9 mouse cellular contexts compared by ENCODE assay signal in genomic region chr17:25913186-25913876, GRCm38 (mm10). TPM values are rescaled to one million over a fixed set of nuclear protein-coding genes. Genes with fewer than 3 reads are reported as not detected.
DNase-seq lines count a peak whose midpoint lies in the region; ATAC-seq and TF ChIP-seq lines count a peak whose summit lies in the region.
"Had no signal": no experiment of that assay in that cellular context is flagged by ENCODE, and none has a peak within 500 bp of the region (broad histone marks: within the 10 kb centered on the region; RNA-seq: fewer than 3 reads in every experiment).

No protein-coding gene starts in this region.

- DNase-seq in ovary, adult 18-20 months (ENCODE audit: low spot score): peak; percentile 23
- no peak for DNase-seq in ovary, postnatal 14 days (ENCODE audit: low spot score)
- DNase-seq in cerebellum, postnatal 36 days: peak; percentile 72 to 75
- DNase-seq in layer of hippocampus, postnatal 36 days: peak; percentile 38 to 54
- DNase-seq in thymus, adult 18-20 months: no peak
- no peak for DNase-seq in thymus, postnatal 10 days (ENCODE audit: low spot score in 2 of 2)

- no peaks in the 10 kb centered on the region for H3K9me3 ChIP-seq in hindbrain, embryonic 13.5 days

- no peak overlapping the region for H3K4me3 ChIP-seq in small intestine, adult 2 months (ENCODE audit: low read depth, low read length)
- no peak overlapping the region for H3K4me3 ChIP-seq in hindbrain, embryonic 13.5 days

- 49% methylated on average over 14 of the region's 14 CpGs for WGBS in small intestine, adult 2 months
- WGBS in hindbrain, embryonic 13.5 days: 90% methylated on average over 14 of the region's 14 CpGs

- H3K36me3 ChIP-seq in small intestine, adult 2 months (ENCODE audit: control insufficient read depth, insufficient read depth, low read length): no peaks in the 10 kb centered on the region
- H3K36me3 ChIP-seq in hindbrain, embryonic 13.5 days: peaks cover 9% of the 10 kb centered on the region; the same call in 1 of the 2 replicates

- peak overlapping the region; percentile 6 for H3K27ac ChIP-seq in small intestine, adult 2 months (ENCODE audit: insufficient read depth, low read depth, low read length)
- H3K27ac ChIP-seq in hindbrain, embryonic 13.5 days: no peak overlapping the region

- peaks cover 40% of the 10 kb centered on the region; the same call in 1 of the 2 replicates for H3K4me1 ChIP-seq in small intestine, adult 2 months (ENCODE audit: control insufficient read depth, insufficient read depth, insufficient read length, low read length)
- peaks cover 29% of the 10 kb centered on the region for H3K4me1 ChIP-seq in hindbrain, embryonic 13.5 days (replicated peaks)

- no peak overlapping the region for H3K4me2 ChIP-seq in hindbrain, embryonic 13.5 days

- no peaks in the 10 kb centered on the region for H3K27me3 ChIP-seq in small intestine, adult 2 months (ENCODE audit: control insufficient read depth, insufficient read depth, low read length)
- H3K27me3 ChIP-seq in hindbrain, embryonic 13.5 days: no peaks in the 10 kb centered on the region

- no peak for TF ChIP-seq POLR2A in small intestine, adult 2 months (IDR thresholded peaks at IDR 0.05; ENCODE audit: low read depth, low read length)

- TF ChIP-seq CTCF in small intestine, adult 2 months (IDR thresholded peaks at IDR 0.05; ENCODE audit: extremely low read depth, insufficient read length, insufficient replicate concordance, low read depth, low read length): no peak

- ATAC-seq in hindbrain, embryonic 13.5 days (ENCODE audit: low FRiP score): no peak

- no peak overlapping the region for H3K9ac ChIP-seq in hindbrain, embryonic 13.5 days

RNA-seq across cellular contexts. Expression of gene Rab40c, which starts 6.2 kb away (rescaled TPM):
- total RNA-seq in layer of hippocampus, postnatal 36 days (2021): 10 to 100 TPM; 49.6 to 55.5 TPM
- polyA plus RNA-seq in small intestine, adult 2 months (2012; rRNA removed): 20.7 and 43.4 TPM in 2 replicates
- 45.5 and 48.7 TPM in 2 replicates for polyA plus RNA-seq in hindbrain, embryonic 13.5 days (2015; fragmentation: Nextera tagmentation; extraction: Ambion mirVana)

RNA-seq across cellular contexts. Expression of gene Pigq, which starts 31.4 kb away (rescaled TPM):
- total RNA-seq in layer of hippocampus, postnatal 36 days (2021): 100 to 1,000 TPM; 125 to 129 TPM
- 59.8 and 74.1 TPM in 2 replicates for polyA plus RNA-seq in small intestine, adult 2 months (2012; rRNA removed)
- 57.1 and 58.9 TPM in 2 replicates for polyA plus RNA-seq in hindbrain, embryonic 13.5 days (2015; fragmentation: Nextera tagmentation; extraction: Ambion mirVana)

RNA-seq across cellular contexts. Expression of gene Nhlrc4, which starts 31.4 kb away (rescaled TPM):
- total RNA-seq in layer of hippocampus, postnatal 36 days (2021): under 1 TPM; 0.17 to 0.61 TPM
- 0.51 TPM in 1 of 2 replicates, not detected in the other for polyA plus RNA-seq in small intestine, adult 2 months (2012; rRNA removed)
- 0.09 TPM in 1 of 2 replicates, not detected in the other for polyA plus RNA-seq in hindbrain, embryonic 13.5 days (2015; fragmentation: Nextera tagmentation; extraction: Ambion mirVana)
- total RNA-seq: hematopoietic stem cell, adult 5-6 weeks had no signal

RNA-seq across cellular contexts. Expression of gene Wfikkn1, which starts 32.7 kb away (rescaled TPM):
- 1 to 10 TPM; 1.8 to 2.4 TPM for total RNA-seq in layer of hippocampus, postnatal 36 days (2021)
- 0.72 and 2.6 TPM in 2 replicates for polyA plus RNA-seq in small intestine, adult 2 months (2012; rRNA removed)
- polyA plus RNA-seq in hindbrain, embryonic 13.5 days (2015; fragmentation: Nextera tagmentation; extraction: Ambion mirVana): 0.45 and 0.63 TPM in 2 replicates

RNA-seq across cellular contexts. Expression of gene Mettl26, which starts 38.5 kb away (rescaled TPM):
- total RNA-seq in layer of hippocampus, postnatal 36 days (2021): 10 to 100 TPM; 36.3 to 37.7 TPM
- polyA plus RNA-seq in small intestine, adult 2 months (2012; rRNA removed): 149 and 196 TPM in 2 replicates
- 63.0 and 65.7 TPM in 2 replicates for polyA plus RNA-seq in hindbrain, embryonic 13.5 days (2015; fragmentation: Nextera tagmentation; extraction: Ambion mirVana)

Comparison
In these comparisons a context has a peak if more than half of its experiments do, and no peak if none do; other contexts are left out.
1. DNase-seq: peak in ovary, adult 18-20 months (single experiment), cerebellum, postnatal 36 days (2 of 2) and layer of hippocampus, postnatal 36 days (2 of 2); none in ovary, postnatal 14 days (single experiment), thymus, adult 18-20 months (0 of 2) and thymus, postnatal 10 days (0 of 2).